Mouse (Mus musculus) liver, adult 2 months (tissue): ENCODE measurements at regions not wholly inside any gene's neighbourhood (a gene's known extent, or its start where the extent isn't known, plus 50 kb on each side); places are given as distances from the start of the nearest gene placed in this dataset.

Experiments
- CTCF ChIP-seq: fragments of 200-500 bp; IDR thresholded peaks from 2 replicates; pipeline ENCODE4 v1.5.1; 2011; ENCODE audit warnings: low read depth, low read length, control low read depth
- POLR2A ChIP-seq: fragments of 200-500 bp; IDR thresholded peaks from 2 replicates; pipeline ENCODE4 v1.6.1; 2011; ENCODE audit warnings: low read length, control low read depth; ENCODE audit not compliant: insufficient read depth; ENCODE audit errors: extremely low read depth

DNA sequence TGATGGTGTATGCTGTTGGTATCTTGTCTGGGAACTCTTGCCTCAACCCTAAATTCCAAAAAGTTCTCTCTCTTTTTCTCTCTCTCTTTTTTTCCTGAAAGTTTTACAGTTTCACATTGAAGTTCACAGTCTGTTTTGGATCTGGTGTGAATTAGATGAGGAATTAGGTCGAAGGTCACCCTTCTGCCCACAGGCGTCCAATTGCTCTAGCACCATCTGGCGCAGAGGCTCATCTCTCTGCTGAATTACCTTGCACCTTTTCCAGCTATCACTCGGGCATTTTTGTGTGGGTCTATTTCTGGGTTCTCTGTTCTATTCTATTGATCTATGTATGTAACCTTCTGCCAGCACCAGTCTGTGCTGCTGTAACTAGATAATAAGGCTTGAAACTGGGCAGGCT lies 81.8 kb upstream of the Mef2a start:
- no peak for TF ChIP-seq POLR2A
- peak; percentile 54 for TF ChIP-seq CTCF
